Comparison of ENCODE assay signal across 37 mouse cellular contexts in the genomic region with DNA sequence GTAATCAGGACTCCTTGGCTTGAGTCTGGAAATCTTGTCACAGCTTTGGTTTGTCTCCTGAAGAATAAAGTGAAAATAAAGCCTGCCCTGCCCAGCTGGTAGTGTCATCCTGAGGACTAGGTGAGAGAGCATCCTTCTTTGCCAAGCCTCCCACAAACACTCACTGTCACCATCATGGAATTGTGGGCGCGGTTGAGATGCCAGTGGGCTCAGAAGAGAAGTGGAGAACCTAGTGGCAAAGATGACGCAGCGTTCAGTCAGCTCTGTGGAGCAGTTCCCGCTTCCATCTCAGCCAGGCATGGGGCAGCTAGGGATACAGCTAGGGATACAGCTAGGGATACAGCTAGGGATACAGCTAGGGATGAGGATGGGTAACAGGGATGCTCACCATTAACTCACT. TPM values are rescaled to one million over a fixed set of nuclear protein-coding genes. Genes with fewer than 3 reads are reported as not detected.
DNase-seq lines count a peak whose midpoint lies in the region; ATAC-seq lines count a peak whose summit lies in the region.
"Had no signal": no experiment of that assay in that cellular context is flagged by ENCODE, and none has a peak within 500 bp of the region (broad histone marks: within the 10 kb centered on the region; RNA-seq: fewer than 3 reads in every experiment).

No protein-coding gene starts in this region.

- H3K27me3 ChIP-seq in kidney, embryonic 14.5 days (ENCODE audit: control insufficient read depth, insufficient read depth, low read length): no peaks in the 10 kb centered on the region
- H3K27me3 ChIP-seq: CH12.LX; forebrain, embryonic 13.5 days; heart, embryonic 15.5 days; hindbrain, embryonic 12.5 days; intestine, embryonic 15.5 days; limb, embryonic 12.5 days; neural tube, embryonic 15.5 days had no signal

- WGBS in kidney, embryonic 14.5 days: 94% methylated on average over 5 of the region's 5 CpGs

- no peak for ATAC-seq in kidney, embryonic 14.5 days (ENCODE audit: low FRiP score, low TSS enrichment)
- ATAC-seq: activated CD4-positive, CD25-positive, alpha-beta regulatory T cell, adult 4 months; forebrain, embryonic 13.5 days; hindbrain, postnatal 0 days; intestine, embryonic 15.5 days had no signal

- H3K9ac ChIP-seq in kidney, embryonic 14.5 days (ENCODE audit: low read depth, low read length): no peak overlapping the region
- H3K9ac ChIP-seq: forebrain, embryonic 13.5 days; heart, embryonic 15.5 days; hindbrain, embryonic 12.5 days; intestine, embryonic 15.5 days; limb, embryonic 12.5 days; neural tube, embryonic 15.5 days had no signal

- DNase-seq in left cerebral cortex, postnatal 14 days (ENCODE audit: low spot score in 2 of 2): peak; percentile 17 to 18
- no peak for DNase-seq in left cerebral cortex, adult 11 months (ENCODE audit: low spot score)
- DNase-seq in right cerebral cortex, adult 2 months (ENCODE audit: low spot score in 2 of 2): peak; percentile 36 to 41
- DNase-seq in right cerebral cortex, postnatal 10 days (ENCODE audit: low spot score in 2 of 2): no peak
- peak; percentile 27 for DNase-seq in left cerebral cortex, postnatal 36 days (ENCODE audit: low spot score in 2 of 2)
- no peak for DNase-seq in layer of hippocampus, adult 11-12 months (ENCODE audit: low spot score)
- DNase-seq: adrenal gland, adult 2 months; adrenal gland, postnatal 36 days; cerebellum, adult 9-10 months; cerebellum, postnatal 36 days; gastrocnemius, postnatal 14 days; heart, postnatal 36 days; kidney, adult 2 months; kidney, postnatal 4 days; layer of hippocampus, postnatal 36 days; midbrain, embryonic 14.5 days; retina, postnatal 1 day; spleen, adult 18-20 months; thymus, postnatal 14 days had no signal

- no peak overlapping the region for H3K27ac ChIP-seq in kidney, embryonic 14.5 days (ENCODE audit: low read depth, low read length)
- H3K27ac ChIP-seq: forebrain, embryonic 13.5 days; heart, embryonic 15.5 days; hindbrain, embryonic 12.5 days; hindbrain, postnatal 0 days; intestine, embryonic 15.5 days; kidney, postnatal 0 days; limb, embryonic 12.5 days; macrophage; neural tube, embryonic 15.5 days had no signal

- H3K9me3 ChIP-seq in kidney, embryonic 14.5 days (ENCODE audit: control insufficient read depth, low read length): no peaks in the 10 kb centered on the region
- H3K9me3 ChIP-seq: forebrain, embryonic 13.5 days; heart, embryonic 15.5 days; hindbrain, embryonic 12.5 days; intestine, embryonic 15.5 days; limb, embryonic 12.5 days; neural tube, embryonic 15.5 days had no signal

- no peak overlapping the region for H3K4me2 ChIP-seq in kidney, embryonic 14.5 days (replicated peaks; ENCODE audit: low read depth, low read length)
- H3K4me2 ChIP-seq: forebrain, embryonic 13.5 days; heart, embryonic 15.5 days; hindbrain, embryonic 12.5 days; intestine, embryonic 15.5 days; limb, embryonic 12.5 days; liver, embryonic 11.5 days; neural tube, embryonic 15.5 days had no signal

- no peaks in the 10 kb centered on the region for H3K36me3 ChIP-seq in kidney, embryonic 14.5 days (ENCODE audit: control insufficient read depth, insufficient read depth, low read length)
- H3K36me3 ChIP-seq: hindbrain, embryonic 12.5 days; limb, embryonic 12.5 days; neural tube, embryonic 15.5 days had no signal

- intact Hi-C loops in left cerebral cortex, postnatal 14 days (cut with DNase I): no loop called here
- intact Hi-C loops in left cerebral cortex, postnatal 36 days (cut with DNase I): no loop called here

- no peak overlapping the region for H3K4me3 ChIP-seq in kidney, embryonic 14.5 days (ENCODE audit: low read length)
- H3K4me3 ChIP-seq: forebrain, embryonic 13.5 days; heart, embryonic 15.5 days; hindbrain, embryonic 12.5 days; intestine, embryonic 15.5 days; limb, embryonic 12.5 days; neural tube, embryonic 15.5 days had no signal

- no peaks in the 10 kb centered on the region for H3K4me1 ChIP-seq in kidney, embryonic 14.5 days (ENCODE audit: control insufficient read depth, insufficient read depth, low read length)
- H3K4me1 ChIP-seq: forebrain, embryonic 13.5 days; heart, embryonic 15.5 days; hindbrain, embryonic 12.5 days; limb, embryonic 12.5 days; neural tube, embryonic 15.5 days had no signal

RNA-seq across cellular contexts. Expression of gene Sord, which starts 21.4 kb away (rescaled TPM):
- 10 to 100 TPM; 11.9 to 14.4 TPM for total RNA-seq in left cerebral cortex, postnatal 14 days (2021)
- total RNA-seq in left cerebral cortex, postnatal 36 days (2021): 10 to 100 TPM; 16.6 to 20.0 TPM
- polyA plus RNA-seq in kidney, embryonic 14.5 days (2014; fragmentation: Nextera tagmentation; extraction: Ambion mirVana): 13.6 and 24.0 TPM in 2 replicates

RNA-seq across cellular contexts. Expression of gene Duox2, which starts 42.3 kb away (rescaled TPM):
- under 1 TPM in 1 of 2 experiments, not detected in 1; 0.09 TPM for total RNA-seq in left cerebral cortex, postnatal 14 days (2021)
- total RNA-seq in left cerebral cortex, postnatal 36 days (2021): not detected
- polyA plus RNA-seq in kidney, embryonic 14.5 days (2014; fragmentation: Nextera tagmentation; extraction: Ambion mirVana): 0.05 TPM in 1 of 2 replicates, not detected in the other
- total RNA-seq: CH12.LX; granulocyte monocyte progenitor cell, adult 5-6 weeks; megakaryocyte-erythroid progenitor cell, adult 5-6 weeks had no signal
- polyA plus RNA-seq: activated CD4-positive, CD25-positive, alpha-beta regulatory T cell, adult 4 months; embryonic facial prominence, embryonic 11.5 days; forebrain, embryonic 13.5 days; hindbrain, embryonic 12.5 days; intestine, embryonic 15.5 days; limb, embryonic 12.5 days; liver, embryonic 11.5 days; liver, embryonic 16.5 days; macrophage had no signal

RNA-seq across cellular contexts. Expression of gene Duoxa2, which starts 42.7 kb away (rescaled TPM):
- not detected for total RNA-seq in left cerebral cortex, postnatal 14 days (2021)
- not detected for total RNA-seq in left cerebral cortex, postnatal 36 days (2021)
- 0.22 TPM in 1 of 2 replicates, not detected in the other for polyA plus RNA-seq in kidney, embryonic 14.5 days (2014; fragmentation: Nextera tagmentation; extraction: Ambion mirVana)
- total RNA-seq: adrenal gland, adult 2 months; adrenal gland, postnatal 36 days; CH12.LX; gastrocnemius, postnatal 14 days; granulocyte monocyte progenitor cell, adult 5-6 weeks; heart, postnatal 36 days; layer of hippocampus, postnatal 36 days; megakaryocyte-erythroid progenitor cell, adult 5-6 weeks had no signal
- polyA plus RNA-seq: activated CD4-positive, CD25-positive, alpha-beta regulatory T cell, adult 4 months; adrenal gland, adult 2 months; C2C12; embryonic facial prominence, embryonic 11.5 days; forebrain, embryonic 13.5 days; heart, embryonic 15.5 days; hindbrain, embryonic 12.5 days; kidney, adult 2 months; kidney, postnatal 0 days; limb, embryonic 12.5 days; liver, embryonic 11.5 days; liver, embryonic 16.5 days; macrophage; midbrain, embryonic 14.5 days had no signal

RNA-seq across cellular contexts. Expression of gene Duoxa1, which starts 57.5 kb away (rescaled TPM):
- total RNA-seq in left cerebral cortex, postnatal 14 days (2021): not detected
- not detected for total RNA-seq in left cerebral cortex, postnatal 36 days (2021)
- not detected in 2 replicates for polyA plus RNA-seq in kidney, embryonic 14.5 days (2014; fragmentation: Nextera tagmentation; extraction: Ambion mirVana)
- total RNA-seq: adrenal gland, postnatal 36 days; CH12.LX; hindbrain, postnatal 0 days; layer of hippocampus, postnatal 36 days; megakaryocyte-erythroid progenitor cell, adult 5-6 weeks had no signal
- polyA plus RNA-seq: forebrain, embryonic 13.5 days; heart, embryonic 15.5 days; intestine, embryonic 15.5 days; kidney, postnatal 0 days; liver, embryonic 11.5 days; liver, embryonic 16.5 days; macrophage had no signal

RNA-seq across cellular contexts. Expression of gene Duox1, which starts 59.5 kb away (rescaled TPM):
- under 1 TPM; 0.07 to 0.15 TPM for total RNA-seq in left cerebral cortex, postnatal 14 days (2021)
- total RNA-seq in left cerebral cortex, postnatal 36 days (2021): under 1 TPM in 1 of 2 experiments, not detected in 1; 0.05 TPM
- not detected in 2 replicates for polyA plus RNA-seq in kidney, embryonic 14.5 days (2014; fragmentation: Nextera tagmentation; extraction: Ambion mirVana)
- total RNA-seq: adrenal gland, adult 2 months; CH12.LX; granulocyte monocyte progenitor cell, adult 5-6 weeks; layer of hippocampus, postnatal 36 days; megakaryocyte-erythroid progenitor cell, adult 5-6 weeks had no signal
- polyA plus RNA-seq: activated CD4-positive, CD25-positive, alpha-beta regulatory T cell, adult 4 months; forebrain, embryonic 13.5 days; kidney, postnatal 0 days; liver, embryonic 16.5 days; macrophage had no signal

Comparison
In these comparisons a context has a peak if more than half of its experiments do, and no peak if none do; other contexts are left out.
1. DNase-seq: peak in left cerebral cortex, postnatal 14 days (2 of 2), right cerebral cortex, adult 2 months (2 of 2) and left cerebral cortex, postnatal 36 days (2 of 2); none in left cerebral cortex, adult 11 months (single experiment), right cerebral cortex, postnatal 10 days (0 of 2) and layer of hippocampus, adult 11-12 months (single experiment).